Mouse (Mus musculus) brain, embryonic 14.5 days (tissue): Measurements from ENCODE around the gene Ptch1.

Source experiments
- CTCF ChIP-seq: fragments of 200-500 bp; IDR thresholded peaks from 2 replicates; pipeline ENCODE4 v1.5.1; 2012; ENCODE audit warnings: inconsistent platforms, mild to moderate bottlenecking, moderate library complexity, borderline replicate concordance; ENCODE audit not compliant: insufficient read depth, insufficient read length; ENCODE audit errors: extremely low read depth
- POLR2A ChIP-seq: fragments of 200-500 bp; IDR thresholded peaks from 2 replicates; pipeline ENCODE4 v1.6.1; 2012; ENCODE audit warnings: mild to moderate bottlenecking, inconsistent platforms, borderline replicate concordance; ENCODE audit not compliant: poor library complexity, insufficient read depth, insufficient read length, severe bottlenecking; ENCODE audit errors: extremely low read depth

DNA sequence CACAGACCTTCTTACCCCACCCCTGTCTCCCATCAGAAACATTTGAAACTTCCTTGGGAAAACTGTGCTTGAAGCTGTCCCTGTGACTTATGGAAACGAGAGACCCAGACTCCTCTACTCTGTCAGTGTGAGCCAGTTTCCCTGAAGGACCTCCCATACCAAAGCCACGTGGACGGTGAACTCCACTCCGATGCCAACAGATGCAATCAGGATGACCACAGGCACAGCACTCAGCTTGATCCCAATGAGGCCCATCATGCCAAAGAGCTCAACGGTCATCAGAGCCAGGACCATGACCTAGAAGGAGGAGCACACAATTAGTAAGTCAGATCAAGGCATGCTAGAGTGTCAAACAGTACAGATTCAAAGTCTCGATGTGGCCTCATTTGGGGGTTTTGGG is 53.3 kb downstream of the Ptch1 start:
- TF ChIP-seq CTCF (no peak), POLR2A (no peak)
